Mouse (Mus musculus) ES-E14 (cell line): Measurements from ENCODE around the gene Tpd52l2. TPM values are rescaled to one million over a fixed set of nuclear protein-coding genes. Genes with fewer than 3 reads are reported as not detected.

Experiments used
- DNase-seq: peaks from one replicate; pipeline ENCODE4 v3.0.0-alpha.2; 2013; ENCODE audit warnings: low read depth, low spot score
- H3K27ac ChIP-seq: 2 replicates; pipeline ENCODE4 v1.5.1; 2012; ENCODE audit warnings: low read depth, mild to moderate bottlenecking, low read length, moderate library complexity, mixed read lengths; ENCODE audit not compliant: poor library complexity, insufficient read depth, severe bottlenecking
- H3K36me3 ChIP-seq: 2 replicates; pipeline ENCODE4 v1.6.1; 2012; ENCODE audit warnings: mild to moderate bottlenecking, low read length, moderate library complexity, mixed read lengths; ENCODE audit not compliant: control insufficient read depth, poor library complexity, insufficient read depth, severe bottlenecking
- H3K4me1 ChIP-seq, 2 experiments: fragments of 150-350 bp in 1 of 2; sonication (generic) in 1 of 2; 2 replicates each; pipeline ENCODE4 v1.6.1; 2012; ENCODE audit warnings: low read length in 2 of 2, mild to moderate bottlenecking in 1 of 2, mixed read lengths in 1 of 2; ENCODE audit not compliant: control insufficient read depth in 2 of 2, insufficient read depth in 2 of 2, poor library complexity in 1 of 2
- H3K4me3 ChIP-seq, 2 experiments: fragments of 150-350 bp in 1 of 2; sonication (generic) in 1 of 2; 2 replicates each; pipeline ENCODE4 v1.5.1; 2012; ENCODE audit warnings: low read length in 2 of 2, low read depth in 1 of 2, mild to moderate bottlenecking in 1 of 2, mixed read lengths in 1 of 2; ENCODE audit not compliant: insufficient read depth in 1 of 2, poor library complexity in 1 of 2, severe bottlenecking in 1 of 2
- H3K9ac ChIP-seq: 2 replicates; pipeline ENCODE4 v1.6.1; 2012; ENCODE audit warnings: low read depth, mild to moderate bottlenecking, low read length, mixed read lengths; ENCODE audit not compliant: poor library complexity, insufficient read depth, severe bottlenecking
- H3K9me3 ChIP-seq: fragments of 150-350 bp; sonication (generic); 2 replicates; pipeline ENCODE4 v1.6.1; 2012; ENCODE audit warnings: low read depth, mild to moderate bottlenecking, low read length; ENCODE audit not compliant: control insufficient read depth, insufficient read depth
- CHD2 ChIP-seq: IDR thresholded peaks from 2 replicates; pipeline ENCODE4 v1.6.1; 2014; ENCODE audit warnings: mild to moderate bottlenecking, low read depth, low read length, inconsistent platforms
- HCFC1 ChIP-seq: IDR thresholded peaks from 2 replicates; pipeline ENCODE4 v1.6.1; 2012; ENCODE audit warnings: low read length, inconsistent platforms, borderline replicate concordance; ENCODE audit not compliant: insufficient read depth
- MAFK ChIP-seq: IDR thresholded peaks from 2 replicates; pipeline ENCODE4 v1.6.1; 2014; ENCODE audit warnings: mild to moderate bottlenecking, low read depth, low read length, inconsistent platforms; ENCODE audit not compliant: insufficient read depth
- ZC3H11A ChIP-seq: IDR thresholded peaks from 2 replicates; pipeline ENCODE4 v1.6.1; 2012; ENCODE audit warnings: low read depth, mild to moderate bottlenecking, inconsistent platforms, low read length, borderline replicate concordance
- ZNF384 ChIP-seq: IDR thresholded peaks from 2 replicates; pipeline ENCODE4 v1.6.1; 2012; ENCODE audit warnings: low read depth, low read length, inconsistent platforms
- in situ Hi-C, 2 experiments: fragments of 600-800 bp; cut with MboI; formaldehyde crosslinking; loops; one replicate each; pipeline ENCODE4 v1.15.1; 2025; ENCODE audit warnings: low sequenced_read_pairs in 2 of 2, inconsistent platforms in 1 of 2; ENCODE audit not compliant: unreplicated experiment in 2 of 2
- total RNA-seq: library from RNA; depleted of rRNA; stranded (reverse); fragments of 300-350 nt; gene quantifications from 2 replicates; pipeline ENCODE4 v1.2.3, GENCODE M21; 2012

Gene Tpd52l2
- total RNA-seq, 1 experiment: 111 TPM

DNA sequence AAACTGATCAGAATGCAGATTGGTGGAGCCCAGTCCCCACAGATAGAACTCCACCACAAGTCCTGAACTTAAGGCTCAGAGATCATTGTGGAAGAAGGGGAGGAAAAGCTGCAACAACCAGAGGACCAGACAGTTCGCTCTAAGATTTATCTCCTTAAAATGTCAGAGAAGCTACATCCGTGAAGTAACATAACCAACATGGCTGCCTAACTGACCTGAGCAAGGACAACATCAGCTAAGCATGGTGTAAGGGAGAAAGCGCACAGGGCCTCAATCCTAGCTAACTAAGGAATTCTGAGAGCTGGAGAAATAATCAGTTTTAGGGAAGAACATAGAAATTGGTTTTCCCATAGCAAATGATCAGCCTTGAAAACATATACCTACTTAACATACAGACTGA, 22.3 kb downstream of the Tpd52l2 start:
- Histone ChIP-seq H3K9ac (peak overlapping the region; percentile 51; the same call in 1 of the 2 replicates), H3K9me3 (no peaks in the 10 kb centered on the region), H3K4me3 (peak overlapping the region; percentile 86 to 96), H3K27ac (peak overlapping the region; percentile 76; the same call in 1 of the 2 replicates), H3K36me3 (peaks cover 17% of the 10 kb centered on the region), H3K4me1 (peaks cover 5 to 7% of the 10 kb centered on the region in 2 experiments; a peak in 2 of 4 replicates)
- no peak for DNase-seq
- TF ChIP-seq HCFC1 (no peak), ZC3H11A (no peak), ZNF384 (no peak), MAFK (no peak), CHD2 (no peak)
- in situ Hi-C loops: no loop called here

DNA sequence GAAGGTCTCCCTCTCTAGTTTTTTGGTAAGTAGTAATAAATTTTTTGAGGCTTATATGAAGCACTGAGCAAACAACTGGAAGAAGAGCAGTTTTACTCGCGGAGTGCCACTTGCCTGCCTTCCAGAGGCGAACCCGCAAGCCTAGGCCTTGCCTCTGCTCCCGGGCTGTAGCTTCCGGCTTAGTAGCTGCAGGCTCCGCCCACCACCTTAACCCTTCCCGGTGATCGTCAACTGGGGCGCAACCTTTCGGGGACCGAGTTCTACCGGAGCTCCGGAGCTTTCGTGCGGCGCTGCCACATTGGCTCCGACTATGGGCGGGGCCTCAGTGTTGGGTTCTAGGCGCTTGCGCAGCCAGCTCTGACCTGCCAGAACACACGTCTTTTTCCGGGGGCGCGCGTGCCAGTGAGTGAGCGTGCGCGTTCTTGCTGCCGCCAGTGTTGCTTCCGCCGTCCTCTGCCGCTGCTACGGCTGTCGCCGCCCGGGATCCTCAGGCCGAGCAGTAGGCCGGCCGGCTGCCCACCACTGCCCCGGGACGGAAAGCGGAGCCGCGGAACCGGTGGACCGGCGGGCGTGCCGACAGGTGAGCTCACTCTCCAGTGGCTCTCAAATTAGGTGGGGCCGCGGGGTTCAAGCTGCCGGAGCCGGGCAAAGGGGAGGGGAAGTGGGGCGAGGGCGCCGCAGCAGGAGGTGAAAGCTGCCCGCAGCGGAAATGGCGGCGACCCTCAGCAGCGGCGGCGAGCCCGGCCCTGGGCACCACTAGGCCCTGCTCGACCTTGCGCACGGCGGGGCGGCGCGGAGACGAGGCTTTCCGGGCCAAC, 23.4 kb downstream of the Tpd52l2 start, which contains the start of gene Dnajc5:
TSS of gene Dnajc5 (plus strand) at position 368 of the 818 bp plus-strand sequence.
- H3K9ac ChIP-seq: peak within 1 kb of the TSS; percentile 94
- TF ChIP-seq CHD2 (no peak), ZNF384 (no peak), HCFC1 (no peak; the same call in 1 of the 2 replicates), ZC3H11A (no peak), MAFK (no peak)
- DNase-seq: peak; percentile 94
- in situ Hi-C loops: no loop called here
- H3K27ac ChIP-seq: peak within 1 kb of the TSS; percentile 90
- peak within 1 kb of the TSS; percentile 86 to 96 for H3K4me3 ChIP-seq
- H3K36me3 ChIP-seq: peaks cover 12% of the 10 kb centered on the region
- peaks cover 5 to 7% of the 10 kb centered on the region in 2 experiments; a peak in 2 of 4 replicates for H3K4me1 ChIP-seq
- H3K9me3 ChIP-seq: no peaks in the 10 kb centered on the region

DNA sequence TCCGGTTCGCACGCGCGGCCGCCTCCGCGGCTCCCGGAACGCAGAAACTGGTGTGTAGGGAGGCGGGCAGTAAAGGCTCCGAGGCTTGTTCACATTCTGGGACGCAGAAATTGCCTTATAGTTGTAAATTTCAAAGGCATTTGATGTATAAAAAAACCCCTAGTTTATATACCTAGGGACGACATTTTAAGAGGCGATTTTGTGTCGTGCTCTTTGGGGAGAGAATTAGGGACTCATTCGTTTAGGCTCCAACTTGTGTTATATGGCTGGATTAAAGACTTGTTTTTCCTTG, 23.9 kb downstream of the Tpd52l2 start:
- Histone ChIP-seq H3K4me1 (peaks cover 5 to 7% of the 10 kb centered on the region in 2 experiments; a peak in 2 of 4 replicates), H3K27ac (peak overlapping the region; percentile 90), H3K9me3 (no peaks in the 10 kb centered on the region), H3K4me3 (peak overlapping the region; percentile 86 to 96), H3K9ac (peak overlapping the region; percentile 94), H3K36me3 (peaks cover 12% of the 10 kb centered on the region)
- in situ Hi-C loops: no loop called here
- DNase-seq: no peak
- TF ChIP-seq HCFC1: no peak
- no peak for TF ChIP-seq ZC3H11A
- TF ChIP-seq ZNF384: no peak
- no peak for TF ChIP-seq MAFK
- no peak for TF ChIP-seq CHD2

DNA sequence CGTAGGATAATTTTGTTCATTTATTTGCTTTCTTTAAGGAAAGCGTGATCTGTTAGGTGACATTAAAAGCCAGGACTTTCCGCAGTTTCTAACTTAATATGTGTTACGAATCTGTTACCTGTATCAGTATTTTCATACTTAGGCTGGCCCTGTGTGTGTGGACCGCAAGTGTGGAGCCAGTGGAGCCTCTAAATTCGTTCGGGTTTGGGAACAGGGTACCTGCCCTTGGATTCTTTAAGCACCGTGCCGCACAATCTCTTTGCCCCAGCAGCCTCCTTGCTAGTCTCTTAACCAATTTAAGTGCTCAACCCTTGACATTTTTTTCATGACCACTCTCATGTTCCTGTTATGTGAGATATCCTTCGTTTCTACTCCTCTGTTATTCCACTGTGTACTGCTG, 24.5 kb downstream of the Tpd52l2 start:
- no peak for DNase-seq
- Histone ChIP-seq H3K36me3 (peaks cover 8% of the 10 kb centered on the region), H3K4me1 (peaks cover 5 to 7% of the 10 kb centered on the region in 2 experiments; a peak in 2 of 4 replicates), H3K27ac (no peak overlapping the region), H3K9ac (peak overlapping the region; percentile 66; the same call in 1 of the 2 replicates), H3K4me3 (peak overlapping the region; percentile 86 to 96), H3K9me3 (no peaks in the 10 kb centered on the region)
- in situ Hi-C loops: no loop called here
- TF ChIP-seq ZNF384 (no peak), MAFK (no peak), HCFC1 (no peak), ZC3H11A (no peak), CHD2 (no peak)
